Mouse (Mus musculus): ENCODE measurements around the gene Psma7. TPM values are rescaled to one million over a fixed set of nuclear protein-coding genes. Genes with fewer than 3 reads are reported as not detected.

Psma7 gene
- polyA plus RNA-seq, 1 experiment from 2014 or later, result 585 TPM

GRCm38 (mm10) chr2:180018573-180018972, 23.7 kb downstream of the Psma7 start:
- no peaks in the 10 kb centered on the region for H3K4me1 ChIP-seq (ENCODE audit: control insufficient read depth, insufficient read depth, low read length)
- ATAC-seq (ENCODE audit: low read depth), result no peak
- H3K9ac ChIP-seq (replicated peaks; ENCODE audit: low read depth, low read length), result no peak overlapping the region
- no peak overlapping the region for H3K27ac ChIP-seq (ENCODE audit: low read depth, low read length)
- H3K9me3 ChIP-seq (ENCODE audit: control insufficient read depth, low read length), result no peaks in the 10 kb centered on the region
- H3K36me3 ChIP-seq (ENCODE audit: control insufficient read depth, insufficient read depth, low read length), result no peaks in the 10 kb centered on the region
- H3K27me3 ChIP-seq (ENCODE audit: control insufficient read depth, insufficient read depth, low read length), result no peaks in the 10 kb centered on the region
- H3K4me3 ChIP-seq (ENCODE audit: low read depth, low read length), result no peak overlapping the region
- no peak overlapping the region for H3K4me2 ChIP-seq (ENCODE audit: low read depth, low read length)
- 70% methylated on average over 9 of the region's 9 CpGs for WGBS

- Histone ChIP-seq H3K9ac (replicated peaks; ENCODE audit: low read depth, low read length) (no peak overlapping the region), H3K4me3 (ENCODE audit: low read depth, low read length) (no peak overlapping the region), H3K9me3 (ENCODE audit: control insufficient read depth, low read length) (no peaks in the 10 kb centered on the region), H3K36me3 (ENCODE audit: control insufficient read depth, insufficient read depth, low read length) (no peaks in the 10 kb centered on the region), H3K4me1 (ENCODE audit: control insufficient read depth, insufficient read depth, low read length) (no peaks in the 10 kb centered on the region), H3K27ac (ENCODE audit: low read depth, low read length) (no peak overlapping the region), H3K4me2 (ENCODE audit: low read depth, low read length) (no peak overlapping the region), H3K27me3 (ENCODE audit: control insufficient read depth, insufficient read depth, low read length) (no peaks in the 10 kb centered on the region)
- no peak for ATAC-seq (ENCODE audit: low read depth)
- WGBS, result 81% methylated on average over 4 of the region's 4 CpGs
Measured at GRCm38 (mm10) chr2:180017632-180018031, 24.6 kb downstream of the Psma7 start.

DNA sequence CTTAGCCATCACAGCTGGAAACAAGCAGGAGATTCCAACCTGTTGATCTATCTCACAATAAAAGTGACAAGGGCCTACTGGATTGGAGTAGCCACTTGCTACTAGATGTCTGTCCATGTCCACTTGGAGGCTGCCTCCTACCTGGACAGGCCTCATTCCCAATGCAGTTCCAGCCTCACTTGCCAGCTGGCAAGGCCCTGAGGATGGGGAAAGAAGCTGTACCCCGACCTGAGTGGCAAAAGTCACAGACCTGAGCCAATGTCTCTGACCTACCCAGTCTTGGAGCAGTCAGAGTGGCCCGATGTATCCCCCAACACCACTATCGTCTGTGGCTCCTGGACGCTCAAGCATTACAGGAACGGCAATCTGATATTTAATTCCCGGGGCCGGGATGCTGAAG, 28.5 kb downstream of the Psma7 start:
- H3K27me3 ChIP-seq (ENCODE audit: control insufficient read depth, insufficient read depth, low read length), result no peaks in the 10 kb centered on the region
- H3K4me2 ChIP-seq (ENCODE audit: low read depth, low read length), result no peak overlapping the region
- no peak overlapping the region for H3K27ac ChIP-seq (ENCODE audit: low read depth, low read length)
- no peaks in the 10 kb centered on the region for H3K36me3 ChIP-seq (ENCODE audit: control insufficient read depth, insufficient read depth, low read length)
- no peak for ATAC-seq (ENCODE audit: low read depth)
- no peaks in the 10 kb centered on the region for H3K9me3 ChIP-seq (ENCODE audit: control insufficient read depth, low read length)
- no peak overlapping the region for H3K9ac ChIP-seq (replicated peaks; ENCODE audit: low read depth, low read length)
- 93% methylated on average over 7 of the region's 7 CpGs for WGBS
- H3K4me3 ChIP-seq (ENCODE audit: low read depth, low read length), result no peak overlapping the region
- H3K4me1 ChIP-seq (ENCODE audit: control insufficient read depth, insufficient read depth, low read length), result no peaks in the 10 kb centered on the region

- Histone ChIP-seq H3K9me3 (ENCODE audit: control insufficient read depth, low read length) (no peaks in the 10 kb centered on the region), H3K4me3 (ENCODE audit: low read depth, low read length) (no peak overlapping the region), H3K36me3 (ENCODE audit: control insufficient read depth, insufficient read depth, low read length) (no peaks in the 10 kb centered on the region), H3K4me2 (ENCODE audit: low read depth, low read length) (no peak overlapping the region), H3K4me1 (ENCODE audit: control insufficient read depth, insufficient read depth, low read length) (no peaks in the 10 kb centered on the region), H3K27ac (ENCODE audit: low read depth, low read length) (no peak overlapping the region), H3K27me3 (ENCODE audit: control insufficient read depth, insufficient read depth, low read length) (no peaks in the 10 kb centered on the region), H3K9ac (replicated peaks; ENCODE audit: low read depth, low read length) (no peak overlapping the region)
- WGBS, result 90% methylated on average over 6 of the region's 6 CpGs
- no peak for ATAC-seq (ENCODE audit: low read depth)
Measured at GRCm38 (mm10) chr2:180011370-180011769, 30.9 kb downstream of the Psma7 start.

DNA sequence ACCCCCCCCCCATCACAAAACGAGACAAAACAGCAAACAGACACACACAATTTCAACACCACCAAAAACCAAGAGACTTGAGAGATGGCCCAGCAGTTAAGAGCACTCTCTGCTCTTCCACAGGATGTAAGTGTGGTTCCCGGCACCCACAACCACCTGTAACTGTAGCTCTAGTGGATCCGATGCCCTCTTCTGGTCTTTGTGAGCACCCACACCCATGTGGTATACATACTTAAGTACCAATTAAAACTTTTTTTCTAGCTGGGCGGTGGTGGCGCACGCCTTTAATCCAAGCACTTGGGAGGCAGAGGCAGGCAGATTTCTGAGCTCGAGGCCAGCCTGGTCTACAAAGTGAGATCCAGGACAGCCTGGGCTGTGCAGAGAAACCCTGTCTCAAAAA, 31.5 kb downstream of the Psma7 start:
- H3K36me3 ChIP-seq (ENCODE audit: control insufficient read depth, insufficient read depth, low read length), result no peaks in the 10 kb centered on the region
- H3K9me3 ChIP-seq (ENCODE audit: control insufficient read depth, low read length), result no peaks in the 10 kb centered on the region
- no peak overlapping the region for H3K9ac ChIP-seq (replicated peaks; ENCODE audit: low read depth, low read length)
- no peak overlapping the region for H3K4me2 ChIP-seq (ENCODE audit: low read depth, low read length)
- H3K4me3 ChIP-seq (ENCODE audit: low read depth, low read length), result no peak overlapping the region
- H3K27ac ChIP-seq (ENCODE audit: low read depth, low read length), result no peak overlapping the region
- ATAC-seq (ENCODE audit: low read depth), result no peak
- no peaks in the 10 kb centered on the region for H3K27me3 ChIP-seq (ENCODE audit: control insufficient read depth, insufficient read depth, low read length)
- H3K4me1 ChIP-seq (ENCODE audit: control insufficient read depth, insufficient read depth, low read length), result no peaks in the 10 kb centered on the region
- 95% methylated on average over 7 of the region's 7 CpGs for WGBS

DNA sequence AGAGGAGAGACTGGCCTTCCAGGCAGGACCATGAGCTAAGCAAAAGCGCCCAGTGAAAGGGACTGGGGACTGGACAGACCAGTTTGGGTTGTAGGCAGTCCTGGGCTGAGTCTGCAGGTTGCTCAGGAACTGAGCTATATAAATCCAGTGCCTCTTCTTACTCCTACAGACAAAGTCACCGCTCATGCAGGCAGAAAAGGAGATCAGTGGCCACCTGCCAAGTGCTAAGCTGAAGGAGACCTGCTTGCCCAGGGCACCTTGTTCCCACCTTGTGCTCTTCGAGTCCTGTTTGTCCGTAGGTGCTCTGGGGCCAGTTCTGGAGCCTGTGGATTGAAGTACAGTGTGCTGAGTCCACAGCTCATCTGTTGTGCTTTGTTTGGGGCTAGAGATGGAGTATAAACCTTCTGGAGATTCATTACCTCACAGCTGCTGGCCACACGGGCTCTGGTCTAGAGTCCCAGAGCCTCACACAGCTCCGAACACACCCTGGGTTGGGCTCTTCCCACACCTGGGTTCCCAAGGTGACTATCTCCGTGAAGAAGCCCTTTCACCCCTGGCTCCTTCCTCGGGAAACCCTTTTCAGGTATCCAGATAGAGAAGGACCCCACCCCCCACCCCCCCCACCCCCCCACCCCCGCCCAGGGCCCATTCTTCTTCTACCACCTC, 35.7 kb downstream of the Psma7 start:
- ATAC-seq (ENCODE audit: low read depth), result no peak
- Histone ChIP-seq H3K4me2 (ENCODE audit: low read depth, low read length) (no peak overlapping the region), H3K27ac (ENCODE audit: low read depth, low read length) (no peak overlapping the region), H3K9ac (replicated peaks; ENCODE audit: low read depth, low read length) (no peak overlapping the region), H3K9me3 (ENCODE audit: control insufficient read depth, low read length) (no peaks in the 10 kb centered on the region), H3K4me1 (ENCODE audit: control insufficient read depth, insufficient read depth, low read length) (no peaks in the 10 kb centered on the region), H3K36me3 (ENCODE audit: control insufficient read depth, insufficient read depth, low read length) (no peaks in the 10 kb centered on the region), H3K4me3 (ENCODE audit: low read depth, low read length) (no peak overlapping the region), H3K27me3 (ENCODE audit: control insufficient read depth, insufficient read depth, low read length) (no peaks in the 10 kb centered on the region)
- WGBS, result 65% methylated on average over 8 of the region's 9 CpGs

DNA sequence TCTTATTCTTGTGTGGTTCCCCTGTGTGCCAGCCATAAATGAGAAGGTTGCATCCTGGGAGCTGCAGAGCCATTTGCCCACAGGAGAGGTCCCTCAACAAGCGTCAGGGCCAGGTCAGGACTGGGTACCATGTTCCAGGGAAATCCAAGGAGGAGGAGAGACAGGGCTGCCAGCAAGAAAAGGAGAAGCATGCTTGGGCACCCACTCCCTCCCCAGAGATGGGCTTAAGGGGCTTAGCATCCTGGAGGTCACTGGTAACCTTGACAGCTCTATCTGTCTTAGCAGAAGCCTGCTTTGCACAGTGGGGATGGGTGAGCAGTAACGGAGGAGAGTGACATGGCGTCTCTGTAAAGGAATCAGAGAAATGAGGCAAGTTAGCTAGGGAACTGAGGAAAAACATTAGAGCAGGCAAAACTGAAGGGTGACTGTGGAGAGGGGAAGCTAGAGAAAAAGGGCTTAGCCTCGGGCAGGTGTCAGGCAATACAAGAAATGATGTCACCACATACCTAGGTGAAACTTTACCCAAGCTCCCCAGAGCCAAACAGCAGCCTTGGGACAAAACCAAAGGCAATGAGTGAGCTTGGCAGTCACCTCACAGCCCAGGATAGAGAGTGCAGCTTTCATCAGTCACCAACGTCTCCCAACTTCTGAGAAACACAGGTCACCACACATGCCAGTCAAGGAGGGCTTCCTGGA, 36.4 kb downstream of the Psma7 start:
- Histone ChIP-seq H3K4me1 (ENCODE audit: control insufficient read depth, insufficient read depth, low read length) (no peaks in the 10 kb centered on the region), H3K9ac (replicated peaks; ENCODE audit: low read depth, low read length) (no peak overlapping the region), H3K4me3 (ENCODE audit: low read depth, low read length) (no peak overlapping the region), H3K4me2 (ENCODE audit: low read depth, low read length) (no peak overlapping the region), H3K27ac (ENCODE audit: low read depth, low read length) (no peak overlapping the region), H3K36me3 (ENCODE audit: control insufficient read depth, insufficient read depth, low read length) (no peaks in the 10 kb centered on the region), H3K27me3 (ENCODE audit: control insufficient read depth, insufficient read depth, low read length) (no peaks in the 10 kb centered on the region), H3K9me3 (ENCODE audit: control insufficient read depth, low read length) (no peaks in the 10 kb centered on the region)
- 69% methylated on average over 5 of the region's 5 CpGs for WGBS
- ATAC-seq (ENCODE audit: low read depth), result no peak

GRCm38 (mm10) chr2:180001635-180002034, 40.6 kb downstream of the Psma7 start:
- ATAC-seq (ENCODE audit: low read depth), result no peak
- H3K4me1 ChIP-seq (ENCODE audit: control insufficient read depth, insufficient read depth, low read length), result no peaks in the 10 kb centered on the region
- H3K9me3 ChIP-seq (ENCODE audit: control insufficient read depth, low read length), result no peaks in the 10 kb centered on the region
- no peak overlapping the region for H3K4me2 ChIP-seq (ENCODE audit: low read depth, low read length)
- 95% methylated on average over 9 of the region's 9 CpGs for WGBS
- no peaks in the 10 kb centered on the region for H3K27me3 ChIP-seq (ENCODE audit: control insufficient read depth, insufficient read depth, low read length)
- no peak overlapping the region for H3K4me3 ChIP-seq (ENCODE audit: low read depth, low read length)
- no peaks in the 10 kb centered on the region for H3K36me3 ChIP-seq (ENCODE audit: control insufficient read depth, insufficient read depth, low read length)
- no peak overlapping the region for H3K27ac ChIP-seq (ENCODE audit: low read depth, low read length)
- H3K9ac ChIP-seq (replicated peaks; ENCODE audit: low read depth, low read length), result no peak overlapping the region

- Histone ChIP-seq H3K27me3 (ENCODE audit: control insufficient read depth, insufficient read depth, low read length) (no peaks in the 10 kb centered on the region), H3K4me1 (ENCODE audit: control insufficient read depth, insufficient read depth, low read length) (no peaks in the 10 kb centered on the region), H3K9me3 (ENCODE audit: control insufficient read depth, low read length) (no peaks in the 10 kb centered on the region), H3K27ac (ENCODE audit: low read depth, low read length) (no peak overlapping the region), H3K4me2 (ENCODE audit: low read depth, low read length) (no peak overlapping the region), H3K36me3 (ENCODE audit: control insufficient read depth, insufficient read depth, low read length) (no peaks in the 10 kb centered on the region), H3K4me3 (ENCODE audit: low read depth, low read length) (no peak overlapping the region), H3K9ac (replicated peaks; ENCODE audit: low read depth, low read length) (no peak overlapping the region)
- 87% methylated on average over 4 of the region's 4 CpGs for WGBS
- ATAC-seq (ENCODE audit: low read depth), result no peak
Measured at GRCm38 (mm10) chr2:179998431-179998830, 43.8 kb downstream of the Psma7 start.
